Mouse (Mus musculus) liver, embryonic 14.5 days (tissue): ENCODE results near the gene Wnt11. TPM values are rescaled to one million over a fixed set of nuclear protein-coding genes. Genes with fewer than 3 reads are reported as not detected.

Experiments used
- ATAC-seq: fragments of 200-750 bp; cut with Nextera tagmentation; 2 replicates; pipeline ENCODE4 v1.8.0; 2017; ENCODE audit warnings: moderate number of reproducible peaks, mild to moderate bottlenecking, moderate library complexity; ENCODE audit not compliant: insufficient read depth
- DNase-seq, 3 experiments: peaks; one replicate each; pipeline ENCODE4 v3.0.0-alpha.2; 2012 to 2013; ENCODE audit warnings: low read depth in 3 of 3, low spot score in 3 of 3
- H3K27ac ChIP-seq: fragments of 300-500 bp; sonication (generic); 2 replicates; pipeline ENCODE4 v1.5.1; 2014; ENCODE audit warnings: moderate library complexity, mild to moderate bottlenecking, control low read depth, inconsistent platforms
- H3K27me3 ChIP-seq: fragments of 300-500 bp; sonication (generic); 2 replicates; pipeline ENCODE4 v1.6.1; 2014; ENCODE audit warnings: mild to moderate bottlenecking, low read length, moderate library complexity; ENCODE audit not compliant: control insufficient read depth, insufficient read depth
- H3K36me3 ChIP-seq: fragments of 300-500 bp; sonication (generic); replicated peaks from 2 replicates; pipeline ENCODE4 v1.6.1; 2014; ENCODE audit warnings: low read depth; ENCODE audit not compliant: control insufficient read depth, insufficient read depth
- H3K4me1 ChIP-seq, 2 experiments: fragments of 200-500 bp in 1 of 2; fragments of 300-500 bp in 1 of 2; sonication (generic) in 1 of 2; replicated peaks; 2 replicates each; pipeline ENCODE4 v1.6.1; 2012 to 2014; ENCODE audit warnings: antibody characterized with exemption in 1 of 2, inconsistent platforms in 1 of 2, low read length in 1 of 2; ENCODE audit not compliant: control insufficient read depth in 2 of 2, insufficient read depth in 2 of 2
- H3K4me2 ChIP-seq: fragments of 300-500 bp; sonication (generic); 2 replicates; pipeline ENCODE4 v1.6.1; 2014; ENCODE audit warnings: low read depth, mild to moderate bottlenecking, control low read depth, moderate library complexity
- H3K4me3 ChIP-seq, 2 experiments: fragments of 200-500 bp in 1 of 2; fragments of 300-500 bp in 1 of 2; sonication (generic) in 1 of 2; 2 replicates each; pipeline ENCODE4 v1.5.1; 2012 to 2014; ENCODE audit warnings: low read depth in 2 of 2, low read length in 2 of 2, mild to moderate bottlenecking in 2 of 2, control low read depth in 1 of 2, inconsistent platforms in 1 of 2, moderate library complexity in 1 of 2; ENCODE audit not compliant: insufficient read depth in 1 of 2
- H3K9ac ChIP-seq: fragments of 300-500 bp; sonication (generic); replicated peaks from 2 replicates; pipeline ENCODE4 v1.6.1; 2014; ENCODE audit warnings: mild to moderate bottlenecking, control low read depth, moderate library complexity
- H3K9me3 ChIP-seq: fragments of 300-500 bp; sonication (generic); 2 replicates; pipeline ENCODE4 v1.6.1; 2016; ENCODE audit warnings: low read length, mixed read lengths; ENCODE audit not compliant: control insufficient read depth
- CTCF ChIP-seq: IDR thresholded peaks from 2 replicates; pipeline ENCODE4 v1.5.1; 2016; ENCODE audit warnings: antibody characterized with exemption, low read depth, control low read depth
- EP300 ChIP-seq: IDR thresholded peaks from 2 replicates; pipeline ENCODE4 v1.6.1; 2016; ENCODE audit warnings: antibody characterized with exemption, low read depth
- WGBS: fragments of 180-500 bp; shearing (Covaris S2); extraction: QIAGEN DNeasy Blood & Tissue Kit; methylation state at CpG from one replicate; pipeline ENCODE4 v1.1.7; 2014; ENCODE audit not compliant: insufficient replicate concordance; 5-methylcytosine and 5-hydroxymethylcytosine counted together
- polyA plus RNA-seq, 2 experiments: library from polyadenylated mRNA; depleted of rRNA in 1 of 2; stranded (reverse) in 1 of 2; unstranded in 1 of 2; fragments of >200 nt; fragmentation: Nextera tagmentation in 1 of 2; extraction: Ambion mirVana in 1 of 2; gene quantifications; 2 replicates each; pipeline versions ENCODE4 v1.2.1 to v1.2.3; 2012 to 2014

Wnt11 gene
- polyA plus RNA-seq, 2 experiments: 0.46 to 0.95 TPM

DNA sequence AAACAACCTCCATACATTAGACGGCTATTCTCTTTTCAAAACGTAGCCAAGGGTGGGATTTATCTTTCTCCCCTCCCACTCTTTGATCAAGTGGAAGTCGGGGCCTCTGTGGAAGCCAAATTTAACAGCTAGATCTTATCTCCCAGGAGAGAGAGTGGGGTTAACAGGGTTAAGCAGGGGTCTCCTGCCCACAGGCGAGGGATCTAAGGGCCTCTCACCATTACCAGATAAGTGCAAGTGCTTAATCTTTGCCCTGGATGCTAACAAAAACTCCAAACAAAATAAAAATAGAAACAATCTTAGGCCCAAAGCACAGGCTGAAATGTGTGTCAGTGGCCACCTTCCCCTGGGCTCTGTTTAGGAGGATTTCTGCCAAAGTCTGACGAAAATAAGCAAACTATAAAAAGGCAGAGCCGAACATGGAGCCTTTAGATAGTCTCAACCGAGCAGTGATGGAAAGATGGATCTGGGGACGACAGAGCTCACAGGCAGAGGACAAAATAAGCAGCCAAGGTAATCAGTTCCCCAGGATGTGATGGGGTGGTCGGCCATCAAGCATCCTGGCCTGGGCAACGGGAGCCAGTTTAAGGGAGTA, 60.7 kb downstream of the Wnt11 start:
- Histone ChIP-seq H3K27me3 (no peaks in the 10 kb centered on the region), H3K4me3 (no peak overlapping the region), H3K9ac (no peak overlapping the region), H3K9me3 (no peaks in the 10 kb centered on the region), H3K4me1 (peaks cover 3 to 9% of the 10 kb centered on the region in 2 experiments), H3K36me3 (no peaks in the 10 kb centered on the region), H3K27ac (no peak overlapping the region), H3K4me2 (no peak overlapping the region)
- WGBS: 38% methylated on average over 10 of the region's 10 CpGs
- ATAC-seq (no peak), DNase-seq (no peak)
- TF ChIP-seq EP300: no peak
- TF ChIP-seq CTCF: no peak

DNA sequence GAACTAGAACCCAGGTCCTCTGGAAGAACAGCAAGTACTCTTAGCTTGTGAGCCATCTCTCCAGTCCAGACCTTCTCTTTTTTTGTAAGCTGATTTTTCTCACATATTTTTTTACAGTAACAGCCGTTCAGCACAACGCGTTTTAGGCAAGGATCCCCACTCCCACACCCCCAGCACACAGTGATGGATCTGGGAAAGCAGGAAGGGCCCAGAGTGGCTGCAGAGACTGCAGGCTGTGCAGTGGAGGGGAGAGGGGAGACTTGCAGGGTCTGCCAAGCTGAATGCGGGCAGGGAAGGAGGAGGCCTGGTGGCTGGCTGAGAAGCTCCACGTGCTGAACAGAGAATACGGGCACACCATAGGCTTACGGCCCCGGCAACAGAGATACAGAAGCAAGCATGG, 62.4 kb downstream of the Wnt11 start:
- Histone ChIP-seq H3K27me3 (no peaks in the 10 kb centered on the region), H3K36me3 (no peaks in the 10 kb centered on the region), H3K9me3 (no peaks in the 10 kb centered on the region), H3K9ac (no peak overlapping the region), H3K27ac (no peak overlapping the region), H3K4me2 (no peak overlapping the region), H3K4me1 (peaks cover 3 to 9% of the 10 kb centered on the region in 2 experiments), H3K4me3 (no peak overlapping the region)
- TF ChIP-seq CTCF (no peak), EP300 (no peak)
- 81% methylated on average over 8 of the region's 8 CpGs for WGBS
- DNase-seq (no peak), ATAC-seq (no peak)

DNA sequence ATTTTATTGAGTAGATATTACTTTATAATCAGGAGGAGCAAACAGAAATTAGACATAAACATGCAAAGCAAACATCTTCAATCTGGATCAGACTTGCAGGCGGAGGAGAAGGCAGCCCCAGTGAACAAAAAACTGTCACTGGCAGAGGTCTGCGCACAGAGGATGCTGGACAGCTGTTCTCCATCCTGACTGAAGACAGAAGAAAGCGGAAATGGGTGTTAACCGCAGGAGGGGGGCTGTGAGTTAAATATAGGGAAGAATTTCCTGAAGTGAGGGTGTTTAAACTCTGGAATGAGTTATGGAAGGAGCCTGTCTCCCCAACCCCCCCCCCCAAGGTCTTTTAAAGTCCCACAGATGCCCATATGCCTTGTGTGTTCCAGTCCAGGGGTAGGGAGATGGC, 64.9 kb downstream of the Wnt11 start:
- Histone ChIP-seq H3K9ac (no peak overlapping the region), H3K4me3 (no peak overlapping the region), H3K27me3 (no peaks in the 10 kb centered on the region), H3K36me3 (no peaks in the 10 kb centered on the region), H3K4me2 (no peak overlapping the region), H3K27ac (no peak overlapping the region), H3K9me3 (no peaks in the 10 kb centered on the region), H3K4me1 (peaks cover 0 to 10% of the 10 kb centered on the region in 2 experiments; a peak in 3 of 4 replicates)
- 57% methylated on average over 4 of the region's 4 CpGs for WGBS
- DNase-seq (no peak), ATAC-seq (no peak)
- TF ChIP-seq CTCF: no peak
- no peak for TF ChIP-seq EP300

DNA sequence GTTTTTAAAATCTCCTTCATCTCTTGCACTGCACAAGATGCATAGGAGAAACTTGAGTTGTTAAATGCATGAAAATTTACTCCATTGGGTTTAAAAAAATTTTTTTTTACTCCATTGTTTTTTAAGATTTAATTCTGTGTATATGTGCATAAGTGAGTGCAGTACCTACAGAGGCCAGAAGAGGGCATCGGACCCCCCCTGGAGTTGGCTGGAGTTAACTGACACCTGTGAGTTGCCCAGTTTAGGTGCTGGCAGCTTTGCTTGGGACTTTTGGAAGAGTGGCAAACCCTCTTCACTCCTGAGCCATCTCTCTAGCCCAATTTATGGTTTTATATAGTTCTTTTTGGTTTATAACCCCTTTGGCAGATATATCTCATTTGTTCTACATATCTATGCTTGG, 66.2 kb downstream of the Wnt11 start:
- WGBS: 79% methylated on average over 1 of the region's 1 CpGs
- Histone ChIP-seq H3K4me3 (no peak overlapping the region), H3K27ac (no peak overlapping the region), H3K4me1 (peaks cover 0 to 5% of the 10 kb centered on the region in 2 experiments; a peak in 1 of 4 replicates), H3K4me2 (no peak overlapping the region), H3K36me3 (no peaks in the 10 kb centered on the region), H3K9ac (no peak overlapping the region), H3K9me3 (no peaks in the 10 kb centered on the region), H3K27me3 (no peaks in the 10 kb centered on the region)
- peak; percentile 65 for TF ChIP-seq CTCF
- TF ChIP-seq EP300: no peak
- ATAC-seq (no peak), DNase-seq (no peak)

DNA sequence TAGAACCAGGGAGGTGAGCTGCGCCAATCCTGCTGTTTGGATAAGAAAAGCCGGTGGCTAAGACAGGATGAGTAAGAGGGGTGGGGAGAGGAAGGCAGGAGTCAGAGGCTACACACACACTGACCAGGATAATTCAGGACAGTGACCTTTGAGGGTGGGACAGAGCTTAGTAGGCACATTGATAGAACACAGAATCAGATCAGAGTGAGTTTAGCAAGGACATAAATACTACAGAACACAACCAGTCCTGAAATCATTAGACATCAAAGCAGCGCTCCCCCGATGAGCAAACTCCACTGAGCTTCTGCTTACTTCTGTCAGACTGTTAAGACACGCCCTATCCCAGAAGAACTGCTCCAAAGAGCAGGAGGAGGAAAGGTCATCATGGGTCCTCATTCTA, 69.0 kb downstream of the Wnt11 start:
- no peak for DNase-seq
- WGBS: 72% methylated on average over 5 of the region's 5 CpGs

More for the DNA sequence above, 69.0 kb downstream of the Wnt11 start:
- Histone ChIP-seq H3K4me2 (no peak overlapping the region), H3K9me3 (no peaks in the 10 kb centered on the region), H3K4me3 (no peak overlapping the region), H3K36me3 (no peaks in the 10 kb centered on the region), H3K27me3 (no peaks in the 10 kb centered on the region), H3K4me1 (peaks cover 0 to 5% of the 10 kb centered on the region in 2 experiments; a peak in 1 of 4 replicates), H3K27ac (no peak overlapping the region), H3K9ac (no peak overlapping the region)
- no peak for TF ChIP-seq EP300
- ATAC-seq: no peak

Other genes with a start within 250 kb of the Wnt11 start
- 8.0 and 8.6 TPM in 2 replicates for gene Emsy, start 178.3 kb upstream of the Wnt11 start, polyA plus RNA-seq (2012; rRNA removed)
- gene Emsy, start 178.3 kb upstream of the Wnt11 start, polyA plus RNA-seq (2014; fragmentation: Nextera tagmentation; extraction: Ambion mirVana): 7.5 and 8.0 TPM in 2 replicates
- 5.4 and 9.5 TPM in 2 replicates for gene Thap12, start 132.0 kb upstream of the Wnt11 start, polyA plus RNA-seq (2012; rRNA removed)
- gene Thap12, start 132.0 kb upstream of the Wnt11 start, polyA plus RNA-seq (2014; fragmentation: Nextera tagmentation; extraction: Ambion mirVana): 13.6 and 13.8 TPM in 2 replicates